Mouse (Mus musculus) spleen, postnatal 36 days (tissue): Measurements from ENCODE around the gene Ssxb3.
"Not testable (repeated sequence)": the region's sequence is repeated elsewhere in the genome, so short reads cannot be mapped to it uniquely, and the experiment has no call there.

Experiments
- DNase-seq, 2 experiments: peaks; one replicate each; pipeline ENCODE4 v3.0.0; 2022; ENCODE audit warnings: low spot score in 2 of 2, mixed read lengths in 1 of 2

Gene Ssxb3

GRCm38 (mm10) chrX:8591716-8592115 is at the start of gene Ssxb3:
Ssxb3 (minus strand) TSS chrX:8591816.
- not testable (repeated sequence) for DNase-seq

GRCm38 (mm10) chrX:8548155-8548554 is 43.5 kb downstream of the Ssxb3 start, which contains the start of gene Ssxb6:
Ssxb6 (minus strand) TSS chrX:8548255.
- not testable (repeated sequence) for DNase-seq
